Mouse (Mus musculus) embryonic facial prominence, embryonic 12.5 days (tissue): Measurements from ENCODE around the gene Rita1. TPM values are rescaled to one million over a fixed set of nuclear protein-coding genes. Genes with fewer than 3 reads are reported as not detected.
A peak's percentile ranks its signal among the peaks of the same experiment; 100 is the strongest.

Experiments used
- ATAC-seq: fragments of 200-750 bp; cut with Nextera tagmentation; 2 replicates; pipeline ENCODE4 v1.8.0; 2017; ENCODE audit not compliant: insufficient number of reproducible peaks, insufficient read depth, low FRiP score, low TSS enrichment
- H3K27ac ChIP-seq: fragments of 300-500 bp; sonication (generic); 2 replicates; pipeline ENCODE4 v1.5.1; 2016; ENCODE audit warnings: mild to moderate bottlenecking
- H3K27me3 ChIP-seq: fragments of 300-500 bp; sonication (generic); 2 replicates; pipeline ENCODE4 v1.6.1; 2016; ENCODE audit warnings: mild to moderate bottlenecking, moderate library complexity
- H3K36me3 ChIP-seq: fragments of 300-500 bp; sonication (generic); 2 replicates; pipeline ENCODE4 v1.6.1; 2016; ENCODE audit warnings: mild to moderate bottlenecking
- H3K4me1 ChIP-seq: fragments of 300-500 bp; sonication (generic); 2 replicates; pipeline ENCODE4 v1.6.1; 2016
- H3K4me2 ChIP-seq: fragments of 300-500 bp; sonication (generic); replicated peaks from 2 replicates; pipeline ENCODE4 v1.6.1; 2016; ENCODE audit warnings: mild to moderate bottlenecking, moderate library complexity
- H3K4me3 ChIP-seq: fragments of 300-500 bp; sonication (generic); 2 replicates; pipeline ENCODE4 v1.5.1; 2016; ENCODE audit warnings: mild to moderate bottlenecking
- H3K9ac ChIP-seq: fragments of 300-500 bp; sonication (generic); 2 replicates; pipeline ENCODE4 v1.6.1; 2016; ENCODE audit warnings: mild to moderate bottlenecking, moderate library complexity
- H3K9me3 ChIP-seq: fragments of 300-500 bp; sonication (generic); 2 replicates; pipeline ENCODE4 v1.6.1; 2016; ENCODE audit warnings: mild to moderate bottlenecking, moderate library complexity
- WGBS: fragments of 180-500 bp; shearing (Covaris S2); methylation state at CpG from one replicate; pipeline ENCODE4 v1.1.7; 2016; 5-methylcytosine and 5-hydroxymethylcytosine counted together
- polyA plus RNA-seq: library from polyadenylated mRNA; unstranded; fragments of >200 nt; fragmentation: Nextera tagmentation; extraction: Ambion mirVana; gene quantifications from 2 replicates; pipeline ENCODE4 v1.2.1, GENCODE M21; 2016

Gene Rita1
- polyA plus RNA-seq, 1 experiment from 2014 or later: 16.7 TPM

GRCm38 (mm10) chr5:120610906-120611305 is 1.5 kb downstream of the Rita1 start:
- H3K9me3 ChIP-seq: no peaks in the 10 kb centered on the region
- H3K4me1 ChIP-seq: peaks cover 16% of the 10 kb centered on the region
- H3K27ac ChIP-seq: no peak overlapping the region
- no peak for ATAC-seq
- peaks cover 24% of the 10 kb centered on the region for H3K36me3 ChIP-seq
- H3K27me3 ChIP-seq: no peaks in the 10 kb centered on the region
- H3K4me2 ChIP-seq: peak overlapping the region; percentile 71
- WGBS: 93% methylated on average over 5 of the region's 5 CpGs
- no peak overlapping the region; the same call in 1 of the 2 replicates for H3K4me3 ChIP-seq
- peak overlapping the region; percentile 66; the same call in 1 of the 2 replicates for H3K9ac ChIP-seq

- no peak overlapping the region for H3K4me3 ChIP-seq
- H3K9me3 ChIP-seq: no peaks in the 10 kb centered on the region
- peaks cover 13% of the 10 kb centered on the region; the same call in 1 of the 2 replicates for H3K36me3 ChIP-seq
- ATAC-seq: no peak
- WGBS: 89% methylated on average over 16 of the region's 16 CpGs
- H3K4me2 ChIP-seq: no peak overlapping the region
- H3K27ac ChIP-seq: no peak overlapping the region
- H3K9ac ChIP-seq: no peak overlapping the region
- H3K4me1 ChIP-seq: peaks cover 21% of the 10 kb centered on the region
- no peaks in the 10 kb centered on the region for H3K27me3 ChIP-seq
Observed at GRCm38 (mm10) chr5:120609246-120609775, 3.1 kb downstream of the Rita1 start.

DNA sequence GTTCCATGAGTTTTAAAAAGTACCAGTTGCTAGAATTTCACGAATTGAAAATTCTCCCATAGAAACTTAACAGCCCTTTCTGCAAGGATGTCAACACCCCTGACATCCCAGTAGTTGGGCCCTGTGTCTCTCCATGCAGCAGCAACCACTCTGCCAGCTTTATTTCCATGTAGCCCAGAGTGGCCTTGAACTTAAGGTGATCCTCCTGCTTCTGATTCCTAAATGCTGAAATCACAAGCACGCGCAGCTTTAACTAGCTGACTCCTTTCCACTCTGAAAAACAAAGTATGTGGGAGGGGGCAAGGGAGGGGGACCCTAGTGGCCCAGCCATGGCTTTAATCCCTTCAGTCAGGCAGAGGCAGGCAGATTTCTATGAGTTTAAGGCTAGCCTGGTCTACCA is 5.1 kb downstream of the Rita1 start:
- no peak overlapping the region for H3K4me3 ChIP-seq
- H3K27ac ChIP-seq: no peak overlapping the region
- WGBS: 82% methylated on average over 3 of the region's 3 CpGs
- peaks cover 17% of the 10 kb centered on the region for H3K4me1 ChIP-seq
- no peaks in the 10 kb centered on the region for H3K27me3 ChIP-seq
- no peaks in the 10 kb centered on the region for H3K9me3 ChIP-seq
- ATAC-seq: no peak
- peaks cover 13% of the 10 kb centered on the region; the same call in 1 of the 2 replicates for H3K36me3 ChIP-seq
- no peak overlapping the region for H3K4me2 ChIP-seq
- no peak overlapping the region for H3K9ac ChIP-seq

GRCm38 (mm10) chr5:120606590-120607200 is 5.7 kb downstream of the Rita1 start:
- WGBS: 64% methylated on average over 25 of the region's 25 CpGs
- H3K27me3 ChIP-seq: no peaks in the 10 kb centered on the region
- H3K4me2 ChIP-seq: no peak overlapping the region
- ATAC-seq: no peak
- peaks cover 13% of the 10 kb centered on the region; the same call in 1 of the 2 replicates for H3K36me3 ChIP-seq
- H3K4me3 ChIP-seq: no peak overlapping the region
- no peak overlapping the region for H3K9ac ChIP-seq
- peaks cover 14% of the 10 kb centered on the region for H3K4me1 ChIP-seq
- H3K9me3 ChIP-seq: no peaks in the 10 kb centered on the region
- no peak overlapping the region for H3K27ac ChIP-seq

GRCm38 (mm10) chr5:120605688-120606087 is 6.7 kb downstream of the Rita1 start:
- H3K4me3 ChIP-seq: peak overlapping the region; percentile 34

DNA sequence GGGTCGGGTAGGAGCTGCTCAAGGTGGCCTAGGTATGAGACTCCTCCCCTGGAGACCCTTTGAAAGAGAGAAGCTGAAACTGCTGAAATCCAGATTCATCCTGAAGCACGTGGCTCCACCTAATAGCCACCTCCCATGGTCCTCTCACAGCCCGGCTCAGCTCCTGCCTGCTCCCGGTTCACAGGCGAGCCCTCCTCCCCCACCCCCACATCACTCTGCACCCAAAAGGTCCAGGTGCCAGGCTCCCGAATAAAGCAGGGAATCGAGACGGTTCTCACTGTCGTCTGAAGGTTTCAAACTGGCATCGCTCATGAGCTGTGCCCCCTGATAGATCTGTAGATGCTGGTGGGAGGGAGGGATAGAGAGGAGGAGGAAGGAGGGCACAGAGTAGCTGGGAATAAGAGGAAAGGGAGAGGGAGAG is 7.1 kb downstream of the Rita1 start:
- H3K9ac ChIP-seq: peak overlapping the region; percentile 40
- peak overlapping the region; percentile 34 for H3K4me3 ChIP-seq
- H3K36me3 ChIP-seq: peaks cover 13% of the 10 kb centered on the region; the same call in 1 of the 2 replicates
- no peaks in the 10 kb centered on the region for H3K27me3 ChIP-seq
- 0 out of 2 replicates have a peak overlapping the region, but pooled peaks have one; percentile 57 for H3K27ac ChIP-seq
- 0 out of 2 replicates have a peak, but pooled peaks have one; percentile 48 for ATAC-seq
- WGBS: under 1% methylated on average over 10 of the region's 10 CpGs
- H3K4me2 ChIP-seq: peak overlapping the region; percentile 63
- no peaks in the 10 kb centered on the region for H3K9me3 ChIP-seq
- peaks cover 5% of the 10 kb centered on the region for H3K4me1 ChIP-seq

More at GRCm38 (mm10) chr5:120605688-120606087, 6.7 kb downstream of the Rita1 start:
- WGBS: 1% methylated on average over 6 of the region's 8 CpGs
- Histone ChIP-seq H3K9ac (no peak overlapping the region; the same call in 1 of the 2 replicates), H3K27me3 (no peaks in the 10 kb centered on the region), H3K4me1 (peaks cover 5% of the 10 kb centered on the region), H3K9me3 (no peaks in the 10 kb centered on the region), H3K4me2 (peak overlapping the region; percentile 63), H3K27ac (no peak overlapping the region), H3K36me3 (peaks cover 13% of the 10 kb centered on the region; the same call in 1 of the 2 replicates)
- peak; percentile 19; the same call in 1 of the 2 replicates for ATAC-seq

GRCm38 (mm10) chr5:120604839-120605238 is 7.5 kb downstream of the Rita1 start:
- peak overlapping the region; percentile 40 for H3K9ac ChIP-seq

DNA sequence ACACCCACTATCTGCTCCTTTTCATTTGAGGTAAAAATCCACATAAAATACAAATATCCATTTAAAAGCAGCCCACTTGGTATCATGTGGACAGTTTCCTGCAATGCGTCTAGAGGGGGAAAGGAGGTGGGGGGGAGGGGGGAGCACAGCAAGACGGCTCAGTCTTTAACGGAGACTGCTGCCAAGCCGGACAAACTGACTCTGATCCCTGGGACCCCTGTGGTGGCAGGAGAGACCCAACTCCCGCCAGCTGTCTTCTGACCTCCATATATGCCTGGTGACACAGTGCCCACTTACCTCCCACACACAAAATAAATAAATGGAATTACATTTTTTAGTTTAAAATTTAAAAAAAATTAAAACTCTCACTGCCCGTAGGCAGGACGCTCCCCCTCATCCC is 8.9 kb downstream of the Rita1 start:
- Histone ChIP-seq H3K27me3 (no peaks in the 10 kb centered on the region), H3K4me1 (peaks cover 5% of the 10 kb centered on the region), H3K4me2 (no peak overlapping the region), H3K9ac (no peak overlapping the region), H3K9me3 (no peaks in the 10 kb centered on the region), H3K27ac (no peak overlapping the region), H3K4me3 (no peak overlapping the region), H3K36me3 (0 out of 2 replicates have a peak, but pooled peaks cover 3% of the 10 kb centered on the region)
- WGBS: 63% methylated on average over 7 of the region's 7 CpGs
- ATAC-seq: no peak

More at GRCm38 (mm10) chr5:120604839-120605238, 7.5 kb downstream of the Rita1 start:
- Histone ChIP-seq H3K4me3 (peak overlapping the region; percentile 34), H3K9me3 (no peaks in the 10 kb centered on the region), H3K27ac (0 out of 2 replicates have a peak overlapping the region, but pooled peaks have one; percentile 57), H3K36me3 (peaks cover 13% of the 10 kb centered on the region; the same call in 1 of the 2 replicates), H3K27me3 (no peaks in the 10 kb centered on the region), H3K4me1 (peaks cover 5% of the 10 kb centered on the region), H3K4me2 (peak overlapping the region; percentile 63)
- WGBS: 1% methylated on average over 6 of the region's 6 CpGs
- ATAC-seq: peak; percentile 49; the same call in 1 of the 2 replicates

DNA sequence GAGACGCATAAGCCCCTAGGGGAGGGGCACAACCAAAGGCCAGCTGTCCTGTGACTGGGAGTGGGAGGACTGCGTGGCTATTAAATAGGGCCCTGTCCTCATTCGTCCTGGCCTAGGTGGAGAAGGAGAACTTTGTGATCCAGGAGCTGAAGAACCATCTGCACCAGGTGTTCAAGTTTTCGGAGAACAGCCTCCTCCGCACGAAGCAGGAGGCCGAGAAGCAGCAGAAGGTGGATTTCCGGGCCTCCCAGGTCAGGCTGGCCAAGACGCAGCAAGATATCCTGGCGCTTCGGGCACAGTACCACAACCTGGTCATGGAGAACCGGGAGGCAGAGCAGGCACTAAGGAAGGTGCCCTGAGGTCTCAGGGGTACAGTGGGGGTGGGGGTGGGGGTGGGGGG is 10.2 kb downstream of the Rita1 start:
- peaks cover 5% of the 10 kb centered on the region for H3K4me1 ChIP-seq
- H3K9me3 ChIP-seq: no peaks in the 10 kb centered on the region
- no peak overlapping the region for H3K27ac ChIP-seq
- H3K9ac ChIP-seq: no peak overlapping the region
- no peak for ATAC-seq
- H3K27me3 ChIP-seq: no peaks in the 10 kb centered on the region
- H3K4me2 ChIP-seq: no peak overlapping the region
- no peaks in the 10 kb centered on the region for H3K36me3 ChIP-seq
- WGBS: 89% methylated on average over 12 of the region's 12 CpGs
- H3K4me3 ChIP-seq: no peak overlapping the region

DNA sequence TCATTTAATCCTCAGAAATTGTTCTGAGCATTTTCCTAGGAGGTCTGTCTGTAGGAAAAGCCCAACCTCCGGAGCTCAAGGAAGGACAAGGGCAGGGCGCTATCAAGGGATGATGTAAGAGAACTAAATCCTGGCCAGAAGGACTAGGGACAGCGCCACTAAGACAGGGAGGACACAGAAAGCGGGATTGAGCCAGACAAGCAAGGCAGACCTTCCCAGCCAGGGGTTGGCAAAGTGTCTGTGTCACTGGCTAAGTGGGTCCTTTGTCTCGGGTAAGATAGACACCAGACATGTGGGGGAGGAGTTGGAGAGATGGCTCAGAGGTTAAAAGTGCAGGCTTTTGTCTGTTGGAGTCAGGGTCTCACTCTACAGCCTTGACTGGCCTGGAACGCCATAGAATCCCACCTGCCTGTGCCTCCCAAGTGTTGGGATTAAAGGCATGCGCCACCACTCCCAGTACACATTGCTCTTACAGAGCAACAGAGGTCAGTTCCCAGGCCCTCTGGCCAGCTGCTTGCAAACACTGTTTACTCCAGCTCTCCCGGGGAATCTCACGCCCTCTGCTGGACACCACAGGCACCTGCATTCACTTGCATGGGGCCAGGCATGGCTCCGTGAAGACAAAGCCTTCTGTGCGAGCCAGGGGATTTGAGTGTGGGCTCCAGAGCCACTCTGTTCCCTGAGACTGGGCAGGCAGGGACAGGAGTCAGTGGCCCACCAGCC is 11.3 kb downstream of the Rita1 start:
- no peak overlapping the region for H3K27ac ChIP-seq

DNA sequence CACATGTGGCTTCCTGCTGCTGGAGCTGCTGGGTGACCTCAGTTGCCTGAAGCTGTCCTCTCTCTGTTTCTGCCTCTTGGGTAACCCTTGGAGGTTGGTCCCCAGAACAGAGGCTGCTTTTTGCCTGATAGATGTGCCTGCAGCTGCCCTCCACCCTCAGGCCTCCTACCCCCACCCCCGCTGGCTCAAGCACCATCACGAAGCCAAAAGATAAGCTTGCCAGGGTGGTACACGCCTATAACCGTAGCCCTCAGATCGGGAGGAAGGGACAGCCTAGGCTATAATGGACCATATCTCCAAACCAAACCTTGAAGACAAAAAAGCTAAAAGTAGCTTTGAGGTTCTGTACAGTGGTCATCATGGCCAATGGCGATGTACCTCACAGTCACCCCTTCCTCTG is 12.8 kb downstream of the Rita1 start:
- no peaks in the 10 kb centered on the region for H3K4me1 ChIP-seq
- WGBS: 88% methylated on average over 6 of the region's 6 CpGs
- H3K9me3 ChIP-seq: no peaks in the 10 kb centered on the region
- no peak overlapping the region for H3K9ac ChIP-seq
- no peak for ATAC-seq
- H3K27ac ChIP-seq: no peak overlapping the region
- no peak overlapping the region for H3K4me2 ChIP-seq
- no peaks in the 10 kb centered on the region for H3K27me3 ChIP-seq
- no peak overlapping the region for H3K4me3 ChIP-seq
- no peaks in the 10 kb centered on the region for H3K36me3 ChIP-seq

More for the DNA sequence above, 11.3 kb downstream of the Rita1 start:
- Histone ChIP-seq H3K9ac (no peak overlapping the region), H3K9me3 (no peaks in the 10 kb centered on the region), H3K4me1 (peaks cover 5% of the 10 kb centered on the region), H3K27me3 (no peaks in the 10 kb centered on the region), H3K4me3 (no peak overlapping the region), H3K36me3 (no peaks in the 10 kb centered on the region), H3K4me2 (no peak overlapping the region)
- WGBS: 58% methylated on average over 11 of the region's 11 CpGs
- ATAC-seq: no peak
